Mouse (Mus musculus) intestine, embryonic 14.5 days (tissue): ENCODE data around the gene Camk1d. TPM values are rescaled to one million over a fixed set of nuclear protein-coding genes. Genes with fewer than 3 reads are reported as not detected.
"Not testable (repeated sequence)": the region's sequence is repeated elsewhere in the genome, so short reads cannot be mapped to it uniquely, and the experiment has no call there.

Experiments used
- ATAC-seq: fragments of 200-750 bp; cut with Nextera tagmentation; replicated peaks from 2 replicates; pipeline ENCODE4 v1.8.0; 2017; ENCODE audit warnings: low read depth, moderate number of reproducible peaks, moderate TSS enrichment, moderate library complexity; ENCODE audit not compliant: low FRiP score, low TSS enrichment
- DNase-seq: peaks from one replicate; pipeline ENCODE4 v3.0.0-alpha.2; 2018; ENCODE audit warnings: low spot score
- H3K27ac ChIP-seq: fragments of 300-500 bp; sonication (generic); 2 replicates; pipeline ENCODE4 v1.5.1; 2014; ENCODE audit warnings: low read depth, mild to moderate bottlenecking, control low read depth
- H3K27me3 ChIP-seq: fragments of 300-500 bp; sonication (generic); replicated peaks from 2 replicates; pipeline ENCODE4 v1.6.1; 2014; ENCODE audit warnings: low read length, control low read depth; ENCODE audit not compliant: control insufficient read depth, insufficient read depth
- H3K36me3 ChIP-seq: fragments of 300-500 bp; sonication (generic); 2 replicates; pipeline ENCODE4 v1.6.1; 2014; ENCODE audit warnings: low read length, control low read depth; ENCODE audit not compliant: control insufficient read depth, insufficient read depth
- H3K4me1 ChIP-seq: fragments of 300-500 bp; sonication (generic); replicated peaks from 2 replicates; pipeline ENCODE4 v1.6.1; 2014; ENCODE audit warnings: low read length, control low read depth, mixed read lengths; ENCODE audit not compliant: control insufficient read depth, insufficient read depth
- H3K4me2 ChIP-seq: fragments of 300-500 bp; sonication (generic); 2 replicates; pipeline ENCODE4 v1.6.1; 2014; ENCODE audit warnings: low read length
- H3K4me3 ChIP-seq: fragments of 300-500 bp; sonication (generic); 2 replicates; pipeline ENCODE4 v1.5.1; 2014; ENCODE audit warnings: low read depth, low read length, control low read depth, mixed read lengths
- H3K9ac ChIP-seq: fragments of 300-500 bp; sonication (generic); 2 replicates; pipeline ENCODE4 v1.6.1; 2014; ENCODE audit warnings: mild to moderate bottlenecking, low read length
- H3K9me3 ChIP-seq: fragments of 300-500 bp; sonication (generic); 2 replicates; pipeline ENCODE4 v1.6.1; 2016; ENCODE audit warnings: low read length, control low read depth; ENCODE audit not compliant: control insufficient read depth
- WGBS: fragments of 180-500 bp; shearing (Covaris S2); extraction: QIAGEN DNeasy Blood & Tissue Kit; methylation state at CpG from one replicate; pipeline ENCODE4 v1.1.7; 2014; 5-methylcytosine and 5-hydroxymethylcytosine counted together
- polyA plus RNA-seq: library from polyadenylated mRNA; unstranded; fragments of >200 nt; fragmentation: Nextera tagmentation; extraction: Ambion mirVana; gene quantifications from 2 replicates; pipeline ENCODE4 v1.2.1, GENCODE M21; 2014

The Camk1d gene
- polyA plus RNA-seq, 1 experiment from 2014 or later, result 20.7 TPM

DNA sequence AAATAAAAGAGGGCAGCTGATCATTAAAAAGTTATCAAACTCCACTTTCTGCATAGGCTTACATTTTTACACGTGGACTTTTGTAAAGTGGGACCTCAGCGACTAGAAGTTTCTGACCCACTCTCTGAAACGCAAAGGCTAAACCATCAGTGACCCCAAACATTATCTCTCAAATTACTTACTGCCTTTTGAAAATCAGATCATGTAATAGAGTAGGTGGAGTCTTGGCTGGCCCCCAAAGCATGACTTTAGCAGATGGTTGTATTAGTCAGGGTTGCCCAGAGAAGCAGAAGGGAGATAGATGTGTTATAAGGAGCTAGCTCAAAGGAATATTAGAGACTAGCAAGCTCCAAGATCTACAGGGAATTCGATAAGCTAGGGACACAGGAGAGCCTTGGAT, 103.8 kb downstream of the Camk1d start:
- Histone ChIP-seq H3K27ac (no peak overlapping the region), H3K4me2 (no peak overlapping the region), H3K9me3 (no peaks in the 10 kb centered on the region), H3K36me3 (no peaks in the 10 kb centered on the region), H3K4me3 (no peak overlapping the region), H3K4me1 (peaks cover 31% of the 10 kb centered on the region), H3K9ac (no peak overlapping the region), H3K27me3 (no peaks in the 10 kb centered on the region)
- WGBS, result 76% methylated on average over 4 of the region's 4 CpGs
- DNase-seq (no peak), ATAC-seq (no peak)

DNA sequence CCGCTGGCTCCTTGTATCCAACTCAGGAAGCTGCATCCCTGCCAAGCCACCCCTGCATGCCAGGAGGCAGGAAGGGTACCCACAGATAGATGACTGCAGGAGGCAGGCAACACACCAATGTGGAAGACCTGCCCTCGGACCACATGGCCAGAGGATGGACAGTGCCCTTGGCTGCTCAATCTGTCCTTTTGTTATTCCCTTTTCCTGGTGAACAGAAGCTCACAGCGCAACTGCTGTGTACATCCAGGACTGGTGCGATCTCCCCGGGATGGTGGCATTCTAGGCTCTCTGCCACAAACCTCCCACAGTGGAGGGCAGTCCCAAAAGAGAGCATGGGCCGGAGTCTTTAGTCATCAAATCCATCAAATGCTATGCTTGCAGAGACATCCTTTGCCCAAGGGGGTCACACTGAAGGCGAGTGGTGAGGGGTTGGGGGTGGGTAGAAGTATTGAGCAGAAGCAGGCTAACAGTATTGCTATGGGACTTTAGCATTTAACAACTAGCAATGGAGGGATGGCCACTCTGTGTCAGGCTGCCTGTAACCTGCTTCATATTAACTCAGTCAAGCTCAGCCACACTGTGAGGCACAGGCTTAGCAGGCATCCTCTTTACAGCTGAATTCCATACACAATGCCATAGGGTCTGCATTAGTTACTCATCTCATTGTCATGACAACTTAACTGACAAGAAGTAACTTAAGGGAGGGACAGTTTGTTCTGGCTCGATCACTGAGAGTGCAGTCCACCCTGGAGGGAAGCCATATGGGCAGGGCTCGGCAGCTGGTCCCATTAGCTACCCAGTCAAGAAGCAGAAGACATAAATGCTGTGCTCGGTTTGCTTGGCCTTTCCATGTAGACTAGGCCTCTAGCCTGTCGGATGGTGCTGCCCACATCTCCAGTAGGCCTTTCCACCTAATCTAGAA, 106.1 kb downstream of the Camk1d start:
- Histone ChIP-seq H3K36me3 (no peaks in the 10 kb centered on the region), H3K9ac (no peak overlapping the region), H3K27me3 (no peaks in the 10 kb centered on the region), H3K4me2 (no peak overlapping the region), H3K9me3 (no peaks in the 10 kb centered on the region), H3K4me3 (no peak overlapping the region), H3K4me1 (peaks cover 13% of the 10 kb centered on the region; the same call in 1 of the 2 replicates), H3K27ac (no peak overlapping the region)
- 84% methylated on average over 11 of the region's 11 CpGs for WGBS
- ATAC-seq (no peak), DNase-seq (no peak)

DNA sequence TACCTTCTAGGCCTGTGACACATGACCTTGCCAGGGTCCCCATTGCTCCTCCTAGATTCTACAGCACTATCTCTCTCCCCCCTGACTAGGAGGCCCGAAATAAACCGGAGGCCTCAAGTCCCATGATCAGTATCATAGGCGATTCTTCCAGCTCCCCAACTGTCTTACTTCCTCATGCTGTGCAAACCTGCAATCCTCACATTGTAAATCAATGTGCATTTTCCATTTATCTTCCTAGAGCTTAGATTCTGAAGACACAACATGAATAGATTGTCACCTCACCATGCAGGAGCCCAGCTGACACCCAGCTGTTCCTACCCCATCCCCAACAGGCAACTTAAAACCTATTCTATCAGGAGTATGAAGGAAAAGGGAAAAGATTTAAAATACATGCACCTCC, 108.5 kb downstream of the Camk1d start:
- H3K4me1 ChIP-seq, result peaks cover 16% of the 10 kb centered on the region
- DNase-seq (peak; percentile 43), ATAC-seq (no peak)
- H3K36me3 ChIP-seq, result no peaks in the 10 kb centered on the region
- no peak overlapping the region for H3K9ac ChIP-seq
- no peak overlapping the region for H3K4me2 ChIP-seq
- H3K27ac ChIP-seq, result no peak overlapping the region
- no peak overlapping the region for H3K4me3 ChIP-seq
- WGBS, result 69% methylated on average over 3 of the region's 3 CpGs
- H3K9me3 ChIP-seq, result no peaks in the 10 kb centered on the region
- H3K27me3 ChIP-seq, result no peaks in the 10 kb centered on the region

DNA sequence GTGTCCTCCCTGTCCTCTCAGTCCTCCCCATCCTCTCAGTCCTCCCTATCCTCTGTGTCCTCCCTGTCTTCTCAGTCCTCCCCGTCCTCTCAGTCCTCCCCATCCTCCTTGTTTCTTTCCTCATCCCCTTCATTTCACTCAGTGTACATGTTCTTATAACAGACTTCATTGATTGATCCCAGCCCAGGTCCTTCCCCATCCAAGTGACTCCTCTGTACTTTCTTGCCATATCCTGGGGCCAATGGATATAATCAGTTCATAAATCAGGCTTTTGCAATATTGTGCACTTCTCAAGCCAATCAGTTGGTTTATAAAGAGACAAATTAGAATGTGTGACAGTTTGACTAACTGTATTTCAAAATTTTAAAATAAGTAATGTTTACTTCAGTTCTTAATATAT, 112.3 kb downstream of the Camk1d start:
- Histone ChIP-seq H3K4me1 (peaks cover 16% of the 10 kb centered on the region), H3K27ac (no peak overlapping the region), H3K4me3 (no peak overlapping the region), H3K36me3 (no peaks in the 10 kb centered on the region), H3K4me2 (no peak overlapping the region), H3K9ac (no peak overlapping the region), H3K9me3 (no peaks in the 10 kb centered on the region), H3K27me3 (no peaks in the 10 kb centered on the region)
- WGBS, result 69% methylated on average over 1 of the region's 1 CpGs
- ATAC-seq (no peak), DNase-seq (no peak)

DNA sequence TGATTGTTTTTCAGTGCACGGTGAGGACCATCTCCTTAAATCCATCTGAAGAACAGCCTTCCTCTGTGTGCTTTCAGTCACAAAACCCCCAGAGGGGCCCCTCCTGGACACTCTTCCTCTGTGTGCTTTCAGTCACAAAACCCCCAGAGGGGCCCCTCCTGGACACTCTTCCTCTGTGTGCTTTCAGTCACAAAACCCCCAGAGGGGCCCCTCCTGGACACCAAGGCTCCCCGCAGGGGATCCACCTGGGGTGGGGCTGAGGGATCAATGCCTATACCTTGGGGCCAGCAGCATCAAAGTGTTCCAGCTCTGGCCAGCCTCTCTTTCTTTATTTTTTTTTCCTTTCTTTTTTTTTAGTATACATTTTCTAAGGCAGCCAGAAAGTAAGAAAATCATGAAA, 113.1 kb downstream of the Camk1d start:
- DNase-seq, H3K9me3 ChIP-seq, H3K9ac ChIP-seq, H3K36me3 ChIP-seq, H3K4me3 ChIP-seq, H3K27me3 ChIP-seq: not testable (repeated sequence)
- peaks cover 17% of the 10 kb centered on the region for H3K4me1 ChIP-seq
- WGBS, result 7% methylated on average over 2 of the region's 2 CpGs
- peak overlapping the region; percentile 64 for H3K27ac ChIP-seq
- peak; percentile 74 for ATAC-seq
- H3K4me2 ChIP-seq, result peak overlapping the region; percentile 29

DNA sequence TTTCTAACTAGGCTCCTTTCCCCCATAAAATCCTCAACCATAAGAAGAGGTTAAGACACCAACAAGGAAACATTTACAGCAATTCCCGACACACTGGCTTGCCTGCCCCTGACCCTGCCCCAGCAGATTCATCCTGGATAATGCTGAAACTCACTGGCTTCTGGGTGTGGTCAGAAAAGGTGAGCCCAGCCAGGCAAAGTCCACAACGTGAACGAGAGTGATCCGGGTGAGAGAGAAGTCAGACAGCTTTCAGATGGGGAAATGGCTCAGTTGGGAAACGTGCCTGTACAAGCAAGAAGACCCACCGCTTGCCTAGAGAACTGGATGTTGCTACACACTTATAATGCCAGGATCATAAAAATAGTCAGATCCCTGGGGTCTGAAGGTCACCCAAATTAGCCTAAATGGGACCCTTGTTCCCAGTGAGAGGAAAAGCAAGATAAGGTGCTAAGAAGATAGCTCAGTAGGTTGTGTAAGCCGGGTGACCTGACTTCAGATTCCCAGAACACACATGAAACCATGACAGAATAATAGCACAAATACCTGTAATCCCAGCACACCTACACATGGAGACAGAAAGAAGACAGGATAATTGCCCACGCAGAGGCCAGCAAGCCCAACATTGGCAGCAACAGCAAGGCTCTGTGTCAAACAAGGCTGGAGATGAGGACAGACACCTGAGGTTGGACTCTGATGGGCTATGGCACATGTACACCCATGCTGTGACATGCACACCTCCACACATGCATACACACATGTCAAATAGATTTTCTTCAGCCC, 113.9 kb downstream of the Camk1d start:
- peak overlapping the region; percentile 29 for H3K4me2 ChIP-seq

DNA sequence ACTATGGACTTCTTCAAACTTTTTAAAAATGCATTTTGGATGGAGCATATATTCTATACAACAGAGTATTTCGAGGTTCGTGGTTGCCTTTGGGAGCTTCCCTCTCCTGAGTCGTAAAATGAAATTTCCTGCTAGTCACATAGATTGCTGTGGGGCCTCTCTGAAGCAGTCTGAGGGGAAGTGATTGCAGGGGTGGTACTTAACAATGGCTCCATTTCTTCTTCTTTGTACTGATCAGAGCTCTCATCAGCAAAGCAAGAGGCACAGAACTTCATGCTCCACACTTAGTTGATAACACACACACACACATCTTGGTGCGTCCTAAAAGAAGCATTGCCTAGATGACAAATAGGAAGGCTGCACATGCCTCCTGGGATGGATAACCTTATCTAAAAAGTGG, 114.6 kb downstream of the Camk1d start:
- H3K27ac ChIP-seq, result peak overlapping the region; percentile 64
- H3K4me1 ChIP-seq, result peaks cover 13% of the 10 kb centered on the region
- H3K27me3 ChIP-seq, result no peaks in the 10 kb centered on the region
- H3K4me3 ChIP-seq, result no peak overlapping the region
- ATAC-seq, result peak; percentile 63
- DNase-seq, result no peak
- H3K36me3 ChIP-seq, result no peaks in the 10 kb centered on the region
- WGBS, result 44% methylated on average over 4 of the region's 4 CpGs
- H3K4me2 ChIP-seq, result no peak overlapping the region
- H3K9me3 ChIP-seq, result no peaks in the 10 kb centered on the region
- no peak overlapping the region for H3K9ac ChIP-seq

More for the DNA sequence above, 113.9 kb downstream of the Camk1d start:
- Histone ChIP-seq H3K36me3 (no peaks in the 10 kb centered on the region), H3K9ac (no peak overlapping the region), H3K4me3 (no peak overlapping the region), H3K9me3 (no peaks in the 10 kb centered on the region), H3K4me1 (peaks cover 13% of the 10 kb centered on the region), H3K27ac (peak overlapping the region; percentile 64), H3K27me3 (no peaks in the 10 kb centered on the region)
- peak; percentile 70 for DNase-seq
- ATAC-seq, result peak; percentile 79
- 61% methylated on average over 8 of the region's 8 CpGs for WGBS

DNA sequence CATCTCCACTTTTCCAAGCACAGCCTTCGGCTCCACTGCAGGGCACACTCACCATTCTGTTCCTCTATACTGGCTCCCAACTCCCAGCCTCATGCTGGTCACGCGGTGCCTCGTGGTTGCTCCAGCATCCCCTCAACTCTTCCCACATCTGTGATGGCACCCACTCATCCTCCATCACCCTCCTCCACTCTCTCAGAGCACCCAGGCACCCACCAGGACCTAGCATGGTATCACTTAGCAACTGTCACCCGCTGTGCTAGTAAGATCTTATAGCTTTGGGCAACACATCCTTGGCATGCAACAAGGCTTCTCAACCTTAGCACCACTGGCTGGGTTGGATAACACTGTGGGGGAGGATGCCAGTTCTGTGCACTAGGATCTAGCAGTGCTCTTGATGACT, 115.8 kb downstream of the Camk1d start:
- H3K27me3 ChIP-seq, result no peaks in the 10 kb centered on the region
- H3K4me1 ChIP-seq, result peaks cover 13% of the 10 kb centered on the region
- H3K9me3 ChIP-seq, result no peaks in the 10 kb centered on the region
- DNase-seq (no peak), ATAC-seq (no peak)
- no peak overlapping the region for H3K4me2 ChIP-seq
- no peaks in the 10 kb centered on the region for H3K36me3 ChIP-seq
- WGBS, result 96% methylated on average over 5 of the region's 5 CpGs
- H3K9ac ChIP-seq, result no peak overlapping the region
- H3K27ac ChIP-seq, result peak overlapping the region; percentile 64; the same call in 1 of the 2 replicates
- no peak overlapping the region for H3K4me3 ChIP-seq
